Mouse (Mus musculus): ENCODE measurements around the gene Glis3. TPM values are rescaled to one million over a fixed set of nuclear protein-coding genes. Genes with fewer than 3 reads are reported as not detected.

The Glis3 gene
- polyA plus RNA-seq, 1 experiment: 0.06 TPM

DNA sequence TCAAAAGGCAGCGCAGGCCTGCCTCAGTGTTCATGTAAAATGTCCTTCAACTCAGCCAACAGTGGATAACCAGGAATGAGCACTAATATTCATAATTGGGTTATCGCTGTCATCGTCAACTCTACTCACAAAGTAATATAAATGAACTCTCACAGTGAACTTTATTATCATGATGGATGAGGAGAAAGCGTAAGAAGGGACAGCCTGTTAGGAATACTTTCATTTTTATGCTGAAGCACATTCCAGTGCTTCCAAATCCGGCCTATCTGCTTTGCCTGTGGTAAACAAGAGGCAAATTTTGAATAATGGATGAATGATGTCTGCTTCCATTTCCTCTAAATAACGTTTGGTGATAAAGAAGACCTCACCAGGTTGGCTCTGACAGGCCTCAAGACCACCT lies 103.3 kb downstream of the Glis3 start:
- no peak for TF ChIP-seq FLI1 (IDR thresholded peaks at IDR 0.05; ENCODE audit: low read length)
- H3K4me1 ChIP-seq: peaks cover 2% of the 10 kb centered on the region
- H3K9me3 ChIP-seq: no peaks in the 10 kb centered on the region
- no peaks in the 10 kb centered on the region for H3K27me3 ChIP-seq (replicated peaks)
- no peak overlapping the region for H3K4me3 ChIP-seq (replicated peaks)
- no peaks in the 10 kb centered on the region for H3K36me3 ChIP-seq (replicated peaks; ENCODE audit: low read length)

DNA sequence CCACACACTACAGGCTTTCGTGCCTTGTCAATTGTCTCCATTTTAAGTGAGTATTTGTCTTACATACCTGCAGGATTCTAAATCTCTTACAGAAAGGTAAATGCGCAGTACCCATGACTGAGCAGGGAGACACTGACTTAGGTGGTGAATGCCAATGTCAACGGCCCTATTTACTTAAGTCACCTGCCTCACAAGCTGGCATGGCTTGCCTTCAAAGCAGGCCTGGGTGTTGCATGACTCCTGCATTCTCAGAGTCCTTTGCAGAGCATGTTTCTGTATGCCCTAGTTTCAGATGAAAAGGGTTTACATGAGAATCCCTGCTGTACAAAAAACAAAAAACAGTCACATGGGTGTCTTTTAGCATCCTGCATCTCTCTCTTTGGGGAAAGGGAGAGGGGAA lies 106.2 kb downstream of the Glis3 start:
- Histone ChIP-seq H3K9me3 (no peaks in the 10 kb centered on the region), H3K4me1 (peaks cover 6% of the 10 kb centered on the region), H3K27me3 (replicated peaks) (no peaks in the 10 kb centered on the region), H3K4me3 (replicated peaks) (no peak overlapping the region), H3K36me3 (replicated peaks; ENCODE audit: low read length) (no peaks in the 10 kb centered on the region)
- TF ChIP-seq FLI1 (IDR thresholded peaks at IDR 0.05; ENCODE audit: low read length): no peak
- TF ChIP-seq GATA1 (IDR thresholded peaks at IDR 0.05; ENCODE audit: borderline replicate concordance, low read length): no peak

DNA sequence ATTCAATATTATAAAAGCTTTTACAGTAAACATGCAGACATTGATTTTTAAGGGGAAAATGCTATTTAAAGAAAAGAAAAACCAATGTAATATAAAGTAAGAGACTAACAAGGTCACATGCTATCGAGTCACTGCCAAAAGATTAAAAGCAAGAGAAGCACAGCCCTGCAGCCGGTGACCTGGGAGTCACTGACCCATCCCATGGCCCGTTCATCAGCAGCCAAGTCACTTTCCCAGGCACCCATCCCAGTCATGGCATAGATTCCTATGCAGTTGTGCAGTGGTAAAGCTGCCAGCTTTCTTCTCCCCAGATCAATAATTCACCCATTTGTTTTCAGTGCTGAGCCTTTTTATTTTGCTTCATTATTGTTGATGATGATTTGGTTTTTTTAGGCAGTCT lies 110.0 kb downstream of the Glis3 start:
- H3K4me1 ChIP-seq: peaks cover 21% of the 10 kb centered on the region
- H3K9me3 ChIP-seq: no peaks in the 10 kb centered on the region
- H3K27me3 ChIP-seq (replicated peaks): no peaks in the 10 kb centered on the region
- H3K4me3 ChIP-seq (replicated peaks): no peak overlapping the region
- no peak for TF ChIP-seq FLI1 (IDR thresholded peaks at IDR 0.05; ENCODE audit: low read length)
- TF ChIP-seq GATA1 (IDR thresholded peaks at IDR 0.05; ENCODE audit: borderline replicate concordance, low read length): no peak
- H3K36me3 ChIP-seq (replicated peaks; ENCODE audit: low read length): no peaks in the 10 kb centered on the region

DNA sequence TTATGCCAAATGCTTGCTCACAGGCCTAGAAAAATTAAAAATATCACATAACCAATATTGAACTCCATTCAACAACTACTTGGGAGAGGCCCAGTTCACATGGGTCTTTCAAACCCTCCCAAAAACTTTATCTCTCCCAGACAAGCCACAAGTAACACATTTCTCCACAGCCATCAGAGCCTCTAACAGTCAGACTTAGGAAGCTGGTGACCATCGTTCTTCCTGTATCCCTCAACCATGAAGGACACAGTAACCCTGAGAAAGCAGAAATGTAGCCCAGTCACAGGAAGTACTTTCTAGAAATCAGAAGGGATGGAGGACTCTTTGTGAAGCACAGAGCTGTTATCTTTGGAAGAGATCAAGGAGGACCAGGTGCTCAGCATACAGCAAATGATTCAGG lies 112.8 kb downstream of the Glis3 start:
- Histone ChIP-seq H3K36me3 (replicated peaks; ENCODE audit: low read length) (no peaks in the 10 kb centered on the region), H3K4me1 (peaks cover 21% of the 10 kb centered on the region), H3K9me3 (no peaks in the 10 kb centered on the region), H3K4me3 (replicated peaks) (no peak overlapping the region), H3K27me3 (replicated peaks) (no peaks in the 10 kb centered on the region)
- TF ChIP-seq FLI1 (IDR thresholded peaks at IDR 0.05; ENCODE audit: low read length) (no peak), GATA1 (IDR thresholded peaks at IDR 0.05; ENCODE audit: borderline replicate concordance, low read length) (no peak)

DNA sequence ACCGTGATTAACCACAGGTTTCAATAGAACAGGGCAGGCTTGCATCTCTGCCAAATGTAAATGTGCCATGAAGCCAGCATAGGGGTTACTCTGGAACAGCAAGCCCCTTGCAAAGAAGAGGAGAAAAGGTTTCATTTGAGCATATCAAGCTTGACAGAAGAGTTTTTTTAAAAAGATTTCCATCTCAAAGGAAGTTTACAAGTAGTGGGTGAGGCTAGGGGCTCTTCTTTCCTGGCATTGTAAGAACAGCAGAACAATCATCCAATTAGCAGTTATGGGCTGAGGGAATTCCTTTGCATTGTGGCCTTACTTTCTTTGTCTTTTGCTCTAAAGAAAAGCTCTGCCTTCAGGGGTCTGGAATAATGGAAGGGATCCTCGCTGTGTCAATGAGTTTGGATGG lies 113.3 kb downstream of the Glis3 start:
- Histone ChIP-seq H3K4me3 (replicated peaks) (no peak overlapping the region), H3K9me3 (no peaks in the 10 kb centered on the region), H3K36me3 (replicated peaks; ENCODE audit: low read length) (no peaks in the 10 kb centered on the region), H3K27me3 (replicated peaks) (no peaks in the 10 kb centered on the region), H3K4me1 (peaks cover 18% of the 10 kb centered on the region)
- TF ChIP-seq FLI1 (IDR thresholded peaks at IDR 0.05; ENCODE audit: low read length): no peak
- no peak for TF ChIP-seq GATA1 (IDR thresholded peaks at IDR 0.05; ENCODE audit: borderline replicate concordance, low read length)

DNA sequence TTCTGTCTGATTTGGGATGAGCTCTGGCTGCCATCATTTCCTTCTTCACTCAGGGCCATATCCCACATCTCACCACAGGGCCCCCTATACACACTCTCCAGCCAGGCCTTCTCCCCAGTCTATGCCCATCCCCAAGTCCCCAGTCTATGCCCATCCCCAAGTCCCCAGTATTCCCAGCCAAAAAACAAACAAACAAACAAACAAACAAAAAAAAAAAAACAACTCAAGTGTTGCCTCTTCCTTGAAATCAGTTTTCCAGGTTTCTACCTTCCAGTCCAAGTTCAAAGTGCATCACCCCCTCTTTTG lies 118.2 kb downstream of the Glis3 start:
- no peaks in the 10 kb centered on the region for H3K36me3 ChIP-seq (replicated peaks; ENCODE audit: low read length)
- TF ChIP-seq GATA1 (IDR thresholded peaks at IDR 0.05; ENCODE audit: borderline replicate concordance, low read length): no peak
- no peak for TF ChIP-seq FLI1 (IDR thresholded peaks at IDR 0.05; ENCODE audit: low read length)
- H3K4me1 ChIP-seq: peaks cover 1% of the 10 kb centered on the region
- H3K27me3 ChIP-seq (replicated peaks): no peaks in the 10 kb centered on the region
- H3K9me3 ChIP-seq: no peaks in the 10 kb centered on the region
- H3K4me3 ChIP-seq (replicated peaks): no peak overlapping the region

DNA sequence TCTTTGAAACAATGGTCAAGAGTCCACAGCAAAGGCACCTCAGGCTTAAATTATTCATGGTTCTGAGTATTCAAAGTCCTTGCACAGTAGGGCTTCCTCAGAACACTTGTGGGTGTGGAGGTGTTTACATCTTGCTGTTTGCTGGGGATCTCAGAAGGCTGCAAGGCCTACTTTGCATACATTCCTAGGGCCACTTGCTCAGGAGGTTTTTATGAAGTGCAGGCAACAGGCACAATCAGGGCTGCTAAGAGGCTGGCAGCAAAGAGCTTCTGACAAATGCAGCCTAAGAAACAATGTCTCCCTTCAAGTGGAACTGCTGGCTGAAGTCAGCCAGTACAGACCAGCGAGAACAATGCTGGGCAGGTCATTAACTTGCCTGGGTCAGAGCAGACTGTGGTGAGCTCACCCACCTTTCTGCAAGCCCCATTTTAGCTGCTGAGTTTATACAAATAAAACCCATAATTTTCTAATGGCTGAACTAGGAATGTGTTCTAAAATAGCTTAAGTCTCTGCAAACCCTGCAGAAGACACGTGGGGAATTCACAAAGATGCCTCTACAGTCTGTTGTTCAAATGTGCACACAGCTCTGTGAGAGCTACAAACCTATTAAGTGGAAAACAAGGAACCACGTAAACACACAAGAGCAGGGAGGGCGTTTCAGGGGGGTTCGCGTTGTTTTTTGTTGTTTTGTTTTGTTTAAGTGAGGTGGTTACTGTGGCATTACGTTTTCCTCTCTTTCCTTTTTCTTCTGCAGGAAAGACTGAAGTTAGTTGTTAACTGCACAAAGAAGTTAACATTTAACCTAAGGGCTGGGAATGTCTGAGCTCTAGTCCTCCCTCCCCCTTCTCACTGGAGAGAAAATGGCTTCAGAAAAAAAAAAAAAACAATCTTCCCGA lies 118.8 kb downstream of the Glis3 start:
- Histone ChIP-seq H3K9me3 (no peaks in the 10 kb centered on the region), H3K36me3 (replicated peaks; ENCODE audit: low read length) (no peaks in the 10 kb centered on the region), H3K4me3 (replicated peaks) (no peak overlapping the region), H3K4me1 (no peaks in the 10 kb centered on the region), H3K27me3 (replicated peaks) (no peaks in the 10 kb centered on the region)
- TF ChIP-seq GATA1 (IDR thresholded peaks at IDR 0.05; ENCODE audit: borderline replicate concordance, low read length): no peak
- no peak for TF ChIP-seq FLI1 (IDR thresholded peaks at IDR 0.05; ENCODE audit: low read length)

DNA sequence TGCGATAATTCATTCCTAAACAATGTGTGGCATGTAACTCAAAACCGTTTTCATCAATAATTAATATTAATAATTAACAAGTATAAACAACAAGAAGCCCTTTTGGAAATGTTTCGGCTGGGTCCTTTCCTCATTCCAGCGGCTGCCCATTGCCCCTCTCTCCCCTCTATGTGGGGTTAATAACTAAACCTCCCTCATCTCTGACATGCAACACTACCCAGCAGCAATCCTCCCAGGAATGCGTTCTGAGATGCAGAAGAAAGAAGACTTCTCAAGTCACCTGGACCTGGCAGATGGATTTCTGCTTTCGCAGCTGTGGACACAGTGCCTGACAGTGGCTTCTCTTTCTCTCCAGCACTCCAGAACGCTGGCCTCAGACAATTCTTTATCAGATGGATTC lies 120.0 kb downstream of the Glis3 start:
- H3K36me3 ChIP-seq (replicated peaks; ENCODE audit: low read length): no peaks in the 10 kb centered on the region
- H3K4me3 ChIP-seq (replicated peaks): no peak overlapping the region
- H3K9me3 ChIP-seq: no peaks in the 10 kb centered on the region
- TF ChIP-seq GATA1 (IDR thresholded peaks at IDR 0.05; ENCODE audit: borderline replicate concordance, low read length) (no peak), FLI1 (IDR thresholded peaks at IDR 0.05; ENCODE audit: low read length) (no peak)
- no peaks in the 10 kb centered on the region for H3K4me1 ChIP-seq
- no peaks in the 10 kb centered on the region for H3K27me3 ChIP-seq (replicated peaks)

DNA sequence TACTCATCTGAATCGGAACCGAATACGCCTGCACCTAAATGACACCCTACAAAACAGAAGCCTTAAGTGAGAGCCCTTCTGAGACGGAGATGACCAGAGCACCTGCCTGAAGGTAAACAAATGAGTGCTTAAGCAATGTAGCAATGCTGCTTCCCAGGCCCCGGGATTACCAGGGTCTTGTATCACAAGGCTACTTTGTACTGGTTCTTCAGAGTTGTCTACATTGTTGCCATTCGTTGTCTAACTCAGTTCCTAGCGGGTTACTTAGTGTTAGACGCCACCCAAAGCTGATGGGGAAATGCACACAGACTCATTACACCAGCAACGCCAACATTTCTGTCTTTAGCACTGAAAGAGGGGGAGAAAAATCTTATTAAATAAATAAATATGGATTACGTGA lies 120.5 kb downstream of the Glis3 start:
- Histone ChIP-seq H3K4me1 (no peaks in the 10 kb centered on the region), H3K9me3 (no peaks in the 10 kb centered on the region), H3K27me3 (replicated peaks) (no peaks in the 10 kb centered on the region), H3K36me3 (replicated peaks; ENCODE audit: low read length) (no peaks in the 10 kb centered on the region), H3K4me3 (replicated peaks) (no peak overlapping the region)
- TF ChIP-seq FLI1 (IDR thresholded peaks at IDR 0.05; ENCODE audit: low read length): no peak
- no peak for TF ChIP-seq GATA1 (IDR thresholded peaks at IDR 0.05; ENCODE audit: borderline replicate concordance, low read length)

DNA sequence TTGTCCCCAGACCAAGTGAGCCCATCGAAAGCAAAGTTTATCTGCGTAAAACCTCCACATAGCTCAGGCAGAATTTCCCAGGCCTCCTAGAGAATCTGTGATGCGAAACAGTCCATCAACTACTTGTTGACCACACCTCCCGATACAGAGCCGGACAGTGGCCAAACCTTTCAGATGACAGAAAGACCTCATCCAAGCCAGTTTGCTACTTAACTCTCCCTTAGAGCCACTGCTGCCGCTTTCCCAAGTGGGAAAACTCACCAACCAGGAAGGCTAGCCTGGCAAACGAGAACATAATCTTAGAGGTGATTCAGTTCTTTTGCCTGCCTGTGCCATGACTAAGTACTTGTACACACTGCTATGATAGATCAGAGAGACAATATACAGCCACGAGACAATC lies 121.2 kb downstream of the Glis3 start:
- Histone ChIP-seq H3K36me3 (replicated peaks; ENCODE audit: low read length) (no peaks in the 10 kb centered on the region), H3K27me3 (replicated peaks) (no peaks in the 10 kb centered on the region), H3K4me1 (no peaks in the 10 kb centered on the region), H3K9me3 (no peaks in the 10 kb centered on the region), H3K4me3 (replicated peaks) (no peak overlapping the region)
- no peak for TF ChIP-seq GATA1 (IDR thresholded peaks at IDR 0.05; ENCODE audit: borderline replicate concordance, low read length)
- no peak for TF ChIP-seq FLI1 (IDR thresholded peaks at IDR 0.05; ENCODE audit: low read length)
